Mouse (Mus musculus): ENCODE measurements around the gene Wwtr1. TPM values are rescaled to one million over a fixed set of nuclear protein-coding genes. Genes with fewer than 3 reads are reported as not detected.
A peak's percentile ranks its signal among the peaks of the same experiment; 100 is the strongest.

Gene Wwtr1
- total RNA-seq, 2 experiments from 2014 or later: 21.9 to 30.1 TPM

DNA sequence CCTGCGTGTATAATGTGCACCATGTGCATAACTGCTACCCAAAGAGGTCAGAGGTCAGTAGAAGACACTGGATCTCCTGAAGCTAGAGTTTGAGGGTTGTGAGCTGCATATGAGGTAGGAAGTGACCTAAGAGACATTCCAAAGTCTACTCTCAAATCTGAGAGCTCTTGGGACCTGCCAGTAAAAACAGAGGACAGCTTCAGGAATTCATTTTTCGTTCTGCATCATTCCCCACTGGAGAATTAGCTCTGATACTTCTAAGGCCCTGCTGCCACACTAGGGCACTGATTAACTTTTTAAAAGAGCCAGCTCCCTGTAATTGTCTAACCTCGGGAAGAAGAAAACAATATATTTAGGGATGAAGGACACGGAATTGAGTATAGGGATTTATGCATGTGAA is 53.8 kb downstream of the Wwtr1 start:
- no peak for DNase-seq (ENCODE audit: low spot score)

GRCm38 (mm10) chr3:57519995-57520394 is 55.7 kb downstream of the Wwtr1 start:
- DNase-seq (ENCODE audit: low spot score): no peak

DNA sequence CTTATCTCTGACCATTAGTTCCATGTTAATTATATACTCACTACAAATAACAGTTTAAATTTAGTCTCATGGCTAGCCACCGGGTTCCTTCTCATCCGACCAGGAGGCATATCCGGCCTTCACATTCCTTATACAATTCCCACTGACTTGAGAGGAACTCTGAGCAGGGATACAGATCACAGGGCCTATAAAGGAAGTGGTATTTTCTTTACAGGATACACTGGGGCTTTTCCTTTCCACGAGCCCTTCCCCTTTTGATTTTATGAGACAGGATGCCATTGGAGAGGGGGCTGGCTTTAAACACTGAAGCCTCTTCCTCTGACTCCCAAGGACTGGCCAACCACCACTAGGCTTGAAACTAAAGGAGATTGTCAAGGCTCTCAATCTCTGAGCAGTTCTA is 59.6 kb downstream of the Wwtr1 start:
- DNase-seq (ENCODE audit: low spot score): no peak

DNA sequence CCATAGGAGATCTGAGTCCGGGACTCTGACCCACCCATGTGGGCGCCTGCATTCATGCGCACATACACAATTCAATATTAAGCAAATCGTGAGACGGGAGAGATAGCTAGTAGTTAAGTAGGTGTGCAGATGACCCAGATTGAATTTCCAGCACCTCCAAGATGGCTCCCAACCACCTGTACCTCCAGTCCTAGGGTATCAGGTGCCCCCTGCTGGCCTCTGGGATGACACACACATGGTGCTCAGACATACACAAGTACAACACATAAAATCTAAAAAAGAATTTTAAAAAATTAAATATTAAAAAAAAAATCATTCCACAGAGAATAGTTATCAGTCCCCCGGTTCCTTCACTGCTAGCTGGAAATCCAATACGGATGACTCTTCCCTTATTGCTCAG is 60.7 kb downstream of the Wwtr1 start:
- DNase-seq (ENCODE audit: low spot score): no peak

DNA sequence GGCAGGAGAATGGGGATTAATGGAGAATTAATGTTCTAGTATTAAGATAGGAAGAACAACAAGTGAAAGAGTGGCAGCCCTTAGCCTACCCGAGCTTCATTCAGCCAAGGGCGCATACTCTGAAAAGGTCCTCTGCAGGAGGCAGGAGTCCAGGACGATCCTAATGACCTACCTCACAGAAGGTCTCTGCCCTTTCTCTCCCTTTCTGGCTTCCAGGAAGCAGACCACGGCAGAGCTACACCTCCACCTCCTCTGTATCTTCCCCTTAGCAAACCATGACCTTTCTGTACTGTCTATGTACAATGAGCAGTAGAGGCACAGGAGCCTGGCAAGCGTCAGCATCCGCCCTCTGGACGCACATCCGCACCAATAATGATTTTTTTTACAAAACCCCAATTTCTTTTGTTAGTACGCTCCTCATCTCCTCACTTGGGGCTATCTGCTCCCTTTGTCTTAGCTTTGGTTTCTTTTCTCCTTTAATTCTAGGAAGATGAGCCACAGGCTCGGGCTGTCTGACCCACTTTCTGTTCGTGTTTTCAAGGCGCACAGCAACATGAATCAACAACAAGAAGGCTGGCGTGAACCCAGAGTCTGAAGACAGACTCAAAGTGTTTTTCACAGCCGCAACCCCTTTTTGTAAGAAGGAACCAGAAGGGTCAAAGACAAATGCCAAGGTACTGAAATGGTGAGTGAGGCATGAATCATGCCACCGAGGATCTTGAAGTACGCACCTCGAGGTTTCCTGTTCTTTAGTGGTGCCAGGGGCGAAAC is 63.7 kb downstream of the Wwtr1 start:
- DNase-seq (ENCODE audit: low spot score): peak; percentile 71

GRCm38 (mm10) chr3:57509945-57510675 is 65.6 kb downstream of the Wwtr1 start:
- DNase-seq (ENCODE audit: low spot score): peak; percentile 57

DNA sequence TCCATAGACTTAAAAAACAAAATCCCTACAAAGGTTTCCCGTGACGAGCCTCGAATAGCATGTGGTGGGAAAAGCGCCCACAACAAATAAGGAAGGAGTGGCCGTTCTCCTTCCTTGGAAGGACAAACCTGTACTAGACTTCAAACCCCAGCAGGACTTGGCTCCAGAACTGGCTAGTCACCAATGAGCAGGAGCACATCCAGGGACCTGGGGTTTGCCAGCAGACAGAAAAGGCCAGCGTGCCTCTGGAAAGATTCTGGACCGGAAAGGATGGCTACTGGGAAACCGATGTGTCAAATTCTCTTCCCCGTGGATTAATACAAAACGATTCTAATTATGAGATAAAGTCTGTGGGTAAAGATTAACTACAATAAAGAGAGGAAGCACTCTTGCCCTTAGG is 69.7 kb downstream of the Wwtr1 start:
- DNase-seq (ENCODE audit: low spot score): peak; percentile 79

DNA sequence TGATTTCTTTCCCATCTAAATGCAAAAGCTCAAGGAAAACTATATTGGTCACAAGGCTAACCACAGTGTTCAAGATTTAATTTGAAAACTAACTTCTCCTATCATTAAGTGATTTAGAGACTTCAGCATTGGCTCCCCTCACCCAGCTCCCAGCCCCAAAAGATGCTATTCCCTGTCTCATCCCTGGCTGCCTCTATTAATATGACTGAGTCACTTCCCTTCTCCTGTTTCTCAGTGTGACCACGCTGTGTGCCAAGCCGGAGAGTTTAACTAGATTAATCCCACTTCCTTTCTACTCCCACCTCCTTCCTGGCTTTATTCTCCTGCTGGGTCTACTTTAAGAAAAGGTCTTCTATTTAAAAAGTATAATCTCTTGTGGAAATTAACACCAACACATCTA is 71.0 kb downstream of the Wwtr1 start:
- DNase-seq (ENCODE audit: low spot score): peak; percentile 72

GRCm38 (mm10) chr3:57501596-57502220 is 74.0 kb downstream of the Wwtr1 start:
- no peak for DNase-seq (ENCODE audit: low spot score)

- DNase-seq (ENCODE audit: low spot score): no peak
Observed at GRCm38 (mm10) chr3:57500846-57501245, 74.9 kb downstream of the Wwtr1 start.

GRCm38 (mm10) chr3:57497791-57498190 is 77.9 kb downstream of the Wwtr1 start:
- DNase-seq (ENCODE audit: low spot score): no peak

DNA sequence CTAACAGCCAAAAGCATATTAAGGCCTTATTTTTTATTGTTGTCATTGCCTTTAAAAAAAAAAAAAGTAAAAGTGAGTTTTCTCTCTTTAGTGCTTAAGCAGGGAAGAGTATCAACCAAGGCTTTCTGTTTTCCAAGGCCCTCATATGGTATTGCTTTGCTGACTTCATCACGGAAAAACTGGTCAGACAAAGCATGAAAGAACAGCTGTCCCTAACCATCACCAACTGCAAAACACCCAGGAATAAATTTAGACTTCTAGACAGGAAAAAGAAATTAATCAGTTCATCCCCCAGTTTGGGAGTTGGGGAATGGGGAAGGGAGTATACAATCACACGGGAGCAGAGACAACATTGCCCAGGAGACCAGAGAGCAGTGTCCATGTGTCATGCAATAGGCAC is 79.3 kb downstream of the Wwtr1 start:
- no peak for DNase-seq (ENCODE audit: low spot score)

GRCm38 (mm10) chr3:57487455-57488153 is 88.1 kb downstream of the Wwtr1 start:
- DNase-seq (ENCODE audit: low spot score): peak; percentile 23

GRCm38 (mm10) chr3:57486068-57486467 is 89.6 kb downstream of the Wwtr1 start:
- DNase-seq (ENCODE audit: low spot score): no peak

- DNase-seq (ENCODE audit: low spot score): no peak
Observed at GRCm38 (mm10) chr3:57481981-57482380, 93.7 kb downstream of the Wwtr1 start.

- DNase-seq (ENCODE audit: low spot score): no peak
Observed at GRCm38 (mm10) chr3:57480640-57481039, 95.1 kb downstream of the Wwtr1 start.

DNA sequence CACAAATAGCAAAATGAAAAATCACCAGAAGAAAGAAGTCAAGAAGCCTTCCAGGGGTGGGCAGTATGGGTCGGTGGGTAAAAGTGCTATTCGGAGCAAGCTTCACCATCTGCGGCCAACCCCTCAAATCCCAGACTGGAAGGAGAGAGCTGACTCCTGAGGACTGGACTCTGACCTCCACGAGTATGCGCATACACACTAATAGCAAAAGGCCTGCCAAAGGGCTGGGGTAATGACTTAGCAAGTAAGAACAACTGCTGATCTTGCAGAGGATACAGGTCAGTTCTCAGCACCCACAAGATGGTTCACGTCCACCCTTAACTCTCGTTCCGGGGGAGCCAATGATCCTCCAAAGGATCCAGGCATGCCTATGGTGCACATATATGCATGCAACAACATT is 101.3 kb downstream of the Wwtr1 start:
- DNase-seq (ENCODE audit: low spot score): no peak

- DNase-seq (ENCODE audit: low spot score): no peak
Observed at GRCm38 (mm10) chr3:57472407-57472806, 103.3 kb downstream of the Wwtr1 start.

DNA sequence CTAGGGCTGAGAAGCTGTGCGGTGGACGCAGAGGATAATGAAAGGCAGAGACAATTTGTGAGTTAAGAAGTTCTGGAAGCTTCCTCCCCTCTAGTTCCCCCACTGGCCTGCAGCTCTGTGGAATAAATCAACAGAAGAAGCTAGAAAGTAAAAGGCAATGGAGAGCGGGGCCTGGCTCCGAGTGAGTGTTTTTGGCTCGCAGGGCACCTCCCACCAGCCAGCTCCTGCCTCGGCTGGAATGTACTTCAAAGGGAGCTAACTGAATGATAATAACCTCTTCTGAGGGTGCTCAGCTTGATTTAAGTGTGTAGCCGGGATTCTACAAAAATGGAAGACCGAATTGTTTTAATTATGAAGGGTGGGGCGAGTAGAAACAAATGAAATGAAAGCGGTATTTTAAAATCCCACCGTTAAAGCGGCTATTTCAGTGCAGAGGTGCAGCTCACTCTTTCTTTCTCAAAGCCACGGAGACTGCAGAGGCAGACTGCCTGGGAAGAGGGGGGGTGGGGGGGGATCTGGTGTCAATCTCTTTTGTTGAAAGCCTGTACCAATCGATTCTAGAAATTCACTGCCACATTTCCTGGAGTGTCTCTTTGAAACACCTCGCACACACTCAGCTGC is 104.6 kb downstream of the Wwtr1 start:
- peak; percentile 29 for DNase-seq (ENCODE audit: low spot score)

GRCm38 (mm10) chr3:57470326-57470725 is 105.4 kb downstream of the Wwtr1 start:
- peak; percentile 73 for DNase-seq (ENCODE audit: low spot score)

GRCm38 (mm10) chr3:57469325-57469724 is 106.4 kb downstream of the Wwtr1 start:
- no peak for DNase-seq (ENCODE audit: low spot score)

Data from gastrocnemius, adult 18-20 months (tissue).